Mouse (Mus musculus) right cerebral cortex, postnatal 10 days (tissue): ENCODE measurements around the gene Lmtk2.

ENCODE experiments used
- DNase-seq, 2 experiments: peaks; one replicate each; pipeline ENCODE4 v3.0.0; 2021; ENCODE audit warnings: low spot score in 2 of 2

Lmtk2 gene

GRCm38 (mm10) chr5:144100149-144100935 lies at the start of gene Lmtk2:
Gene Lmtk2 (plus strand): TSS chr5:144100436.
- DNase-seq = peak; percentile 98

DNA sequence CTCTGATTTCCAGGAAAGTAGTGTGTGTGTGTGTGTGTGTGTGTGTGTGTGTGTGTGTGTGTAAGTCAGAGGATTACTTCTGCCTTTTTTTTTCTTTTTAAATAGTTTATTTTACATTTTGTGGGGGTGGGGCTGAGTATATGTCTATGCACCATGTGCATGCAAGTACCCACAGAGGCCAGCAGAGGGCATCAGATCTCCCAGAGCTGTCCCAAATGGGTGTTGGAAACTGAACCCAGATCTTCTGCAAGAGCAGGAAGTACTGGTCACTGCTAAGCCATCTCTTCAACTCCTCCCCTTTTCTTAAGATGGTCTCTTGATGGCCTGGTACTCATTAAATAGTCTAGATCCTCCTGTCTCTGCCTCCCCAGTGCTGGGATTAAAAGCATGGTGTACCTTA lies 49.0 kb upstream of the Lmtk2 start:
- no peak for DNase-seq

GRCm38 (mm10) chr5:144053450-144053849 lies 46.8 kb upstream of the Lmtk2 start:
- DNase-seq = peak in 1 of 2 experiments; percentile 54

DNA sequence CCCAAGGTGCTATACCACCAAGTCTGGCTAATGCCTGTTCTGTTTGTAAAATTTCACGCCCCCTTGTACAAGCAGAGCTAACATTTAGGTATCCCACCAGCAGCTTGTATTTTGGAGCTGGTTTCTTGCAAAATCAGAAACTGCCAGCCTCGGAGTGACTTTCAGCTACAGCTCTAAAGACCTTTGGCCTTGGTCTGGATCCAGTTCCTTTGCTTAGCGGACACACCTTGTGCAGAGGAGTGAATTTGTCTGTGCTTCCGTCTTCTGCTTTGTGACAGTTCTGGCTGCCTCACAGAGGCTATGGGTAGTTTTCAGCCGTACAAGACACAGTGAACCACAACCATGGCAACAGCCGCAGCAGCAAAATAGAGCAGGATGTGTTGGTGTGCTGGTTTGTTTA lies 45.9 kb upstream of the Lmtk2 start:
- no peak for DNase-seq

DNA sequence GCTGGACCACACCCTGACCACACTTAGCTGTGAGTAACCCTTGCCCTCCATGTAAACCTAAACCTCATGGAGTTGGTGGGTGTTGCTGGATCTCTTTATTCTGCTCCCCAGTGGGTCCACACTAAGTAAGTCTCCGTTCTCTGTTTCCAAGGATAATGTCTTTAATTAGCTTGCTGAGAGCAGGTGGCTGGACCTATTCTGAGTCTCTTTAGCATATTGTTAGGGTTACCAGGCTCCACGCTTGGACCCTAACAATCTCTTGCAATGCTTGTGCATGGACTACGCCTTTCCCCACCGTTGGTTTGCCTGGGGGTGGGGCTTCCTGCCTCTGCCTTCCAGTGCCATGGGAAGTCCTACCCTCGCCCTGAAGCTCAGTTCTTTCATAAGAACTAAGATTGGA lies 36.1 kb upstream of the Lmtk2 start:
- peak; percentile 44 to 58 for DNase-seq

GRCm38 (mm10) chr5:144066036-144066435 lies 34.2 kb upstream of the Lmtk2 start:
- DNase-seq = no peak

DNA sequence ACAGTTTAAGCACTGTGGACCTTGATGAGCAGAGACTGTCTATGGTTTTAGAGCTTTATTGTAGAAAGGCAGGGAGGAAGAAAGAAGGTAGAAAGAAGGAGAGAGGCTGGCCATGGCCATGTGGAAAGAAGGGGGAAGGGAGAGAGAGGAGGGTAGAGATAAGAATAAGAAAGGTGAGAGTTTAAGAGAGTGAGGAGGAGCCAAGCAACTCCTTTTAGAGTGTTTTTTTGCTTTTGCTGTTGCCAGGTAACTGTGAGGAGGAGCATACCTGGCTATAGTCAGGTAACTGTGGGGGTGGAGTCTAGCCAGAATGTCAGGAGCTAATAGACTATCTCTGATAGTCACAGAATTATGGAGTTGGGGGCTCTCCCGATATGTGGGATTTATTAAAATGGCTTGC lies 30.2 kb upstream of the Lmtk2 start:
- no peak for DNase-seq

- DNase-seq = no peak
These were observed 29.0 kb upstream of the Lmtk2 start for GRCm38 (mm10) chr5:144071249-144071648.

GRCm38 (mm10) chr5:144077541-144077940 lies 22.7 kb upstream of the Lmtk2 start:
- DNase-seq = peak; percentile 39 to 57

- no peak for DNase-seq
These were observed 19.4 kb upstream of the Lmtk2 start for GRCm38 (mm10) chr5:144080886-144081285.

GRCm38 (mm10) chr5:144082006-144082405 lies 18.2 kb upstream of the Lmtk2 start:
- DNase-seq = peak; percentile 35 to 62

GRCm38 (mm10) chr5:144083521-144083920 lies 16.7 kb upstream of the Lmtk2 start:
- no peak for DNase-seq

- no peak for DNase-seq
These were observed 16.0 kb upstream of the Lmtk2 start for GRCm38 (mm10) chr5:144084271-144084670.

DNA sequence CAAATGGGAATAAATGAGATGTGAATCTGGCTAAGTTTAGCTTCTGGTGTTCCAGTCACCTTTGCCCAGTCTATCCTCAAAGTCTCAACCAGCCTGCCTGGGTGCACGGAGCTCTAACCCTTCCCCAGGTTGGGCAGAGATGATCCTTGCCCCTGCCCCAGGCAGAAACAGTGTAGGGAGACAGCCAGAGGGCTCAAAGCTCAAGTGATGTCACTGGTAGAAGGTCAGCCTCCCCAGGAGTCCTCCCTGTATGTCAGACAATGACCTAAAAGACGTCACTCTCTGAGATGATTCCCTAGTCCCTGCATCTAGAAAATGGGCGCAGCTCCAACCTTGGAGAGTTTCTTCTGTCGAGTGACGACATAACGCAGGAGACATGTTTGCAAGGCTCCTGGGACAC lies 14.5 kb upstream of the Lmtk2 start:
- DNase-seq = no peak

DNA sequence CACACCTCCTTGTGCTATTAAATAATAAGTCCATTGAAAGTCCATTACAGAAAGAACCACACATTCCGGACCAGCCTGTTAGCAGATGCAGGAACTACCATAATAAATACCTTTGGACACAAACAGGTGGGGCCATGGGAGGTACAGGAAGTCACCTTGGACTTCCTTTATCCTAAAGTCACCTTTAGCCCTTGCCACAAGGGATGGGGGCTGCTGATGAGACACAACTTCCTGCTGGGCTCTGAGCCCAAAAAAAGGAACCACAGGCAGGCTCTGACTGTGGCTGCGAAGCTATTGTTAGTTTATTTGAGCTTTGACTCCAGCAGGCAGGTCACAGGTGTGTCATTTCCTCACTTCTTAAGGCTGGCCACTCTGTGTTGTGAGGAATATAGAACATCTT lies 13.7 kb upstream of the Lmtk2 start:
- no peak for DNase-seq

- no peak for DNase-seq
These were observed 11.9 kb upstream of the Lmtk2 start for GRCm38 (mm10) chr5:144088354-144088753.

DNA sequence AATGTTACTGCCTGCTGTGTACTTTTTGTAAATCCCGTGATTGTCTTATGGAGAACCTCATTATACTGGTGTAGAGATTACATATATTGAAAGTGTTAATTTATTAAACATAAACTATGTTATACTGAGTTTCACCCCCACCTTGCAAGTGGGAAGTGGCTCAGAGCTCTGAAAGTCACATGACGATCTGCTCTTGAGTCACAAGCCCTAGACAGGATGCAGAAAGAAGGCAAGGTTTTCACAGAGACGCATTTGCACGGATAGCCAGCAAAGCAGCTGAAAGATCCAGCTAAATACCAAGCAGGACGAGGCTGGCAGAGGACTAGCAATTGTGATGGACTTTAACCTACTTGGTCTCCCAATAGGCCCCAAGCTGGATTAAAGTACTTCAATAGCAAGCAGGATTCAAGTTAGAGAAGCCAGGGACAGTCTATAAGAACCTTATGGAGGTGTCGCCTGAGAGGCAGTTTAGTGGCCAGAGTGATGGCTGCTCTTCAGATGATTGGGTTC lies 4.7 kb upstream of the Lmtk2 start:
- no peak for DNase-seq

DNA sequence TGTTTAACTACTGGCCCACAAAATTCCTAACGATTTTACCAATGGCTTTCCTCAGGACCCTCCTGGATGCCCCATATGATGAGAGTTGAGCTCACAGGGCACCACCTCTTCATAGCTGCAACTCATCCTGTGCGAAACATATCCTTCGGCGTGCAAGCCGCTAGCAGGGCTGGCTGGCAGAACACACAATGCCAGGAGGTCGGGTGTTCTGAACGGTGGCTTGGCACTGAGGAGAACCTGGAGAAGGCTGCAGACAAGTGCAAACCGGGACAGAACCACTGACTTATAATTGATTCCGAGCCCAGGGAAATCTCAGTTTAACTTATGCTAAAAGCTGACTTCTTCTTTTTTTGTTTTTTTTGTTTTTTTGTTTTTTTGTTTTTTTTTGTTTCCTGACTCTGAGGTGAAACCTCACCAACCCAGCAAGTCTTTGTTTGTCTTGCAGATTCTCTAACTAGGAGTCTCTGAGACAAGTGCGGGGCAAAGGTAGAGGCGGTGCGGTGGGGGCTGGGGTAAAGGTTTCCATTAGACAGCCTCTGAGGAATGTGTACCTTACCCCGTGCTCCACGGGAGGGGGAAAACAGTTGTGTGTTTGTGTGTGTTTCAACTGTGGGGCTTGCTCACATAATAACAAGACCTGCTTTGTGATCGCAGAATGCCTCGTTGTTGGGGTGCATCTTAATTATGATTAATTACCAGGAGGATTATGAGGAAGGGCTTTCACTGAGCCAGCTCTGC lies 2.2 kb upstream of the Lmtk2 start:
- no peak for DNase-seq

GRCm38 (mm10) chr5:144098640-144098929 lies 1.7 kb upstream of the Lmtk2 start:
- DNase-seq = no peak

- DNase-seq = no peak
These were observed 712 bp downstream of the Lmtk2 start for GRCm38 (mm10) chr5:144100948-144101347.

DNA sequence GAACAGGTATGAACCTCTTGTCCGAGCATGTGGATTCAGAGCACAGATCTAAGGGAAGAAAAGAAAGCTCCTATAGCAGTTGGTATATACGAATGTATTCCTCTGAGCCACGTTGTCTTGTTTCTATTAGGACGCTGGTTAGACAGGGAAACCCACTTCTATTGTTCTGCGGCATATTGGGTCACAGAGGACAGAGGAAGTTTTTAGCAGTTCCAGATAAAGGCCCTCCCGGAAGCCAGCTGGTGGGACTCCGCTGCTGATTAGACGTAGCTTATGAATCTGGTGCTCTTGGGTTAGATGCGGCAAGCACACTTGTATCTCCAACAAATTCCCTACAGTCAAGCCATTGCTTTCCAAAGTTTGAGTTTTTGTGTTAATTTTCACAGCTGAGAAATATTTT lies 4.8 kb downstream of the Lmtk2 start:
- DNase-seq = no peak

DNA sequence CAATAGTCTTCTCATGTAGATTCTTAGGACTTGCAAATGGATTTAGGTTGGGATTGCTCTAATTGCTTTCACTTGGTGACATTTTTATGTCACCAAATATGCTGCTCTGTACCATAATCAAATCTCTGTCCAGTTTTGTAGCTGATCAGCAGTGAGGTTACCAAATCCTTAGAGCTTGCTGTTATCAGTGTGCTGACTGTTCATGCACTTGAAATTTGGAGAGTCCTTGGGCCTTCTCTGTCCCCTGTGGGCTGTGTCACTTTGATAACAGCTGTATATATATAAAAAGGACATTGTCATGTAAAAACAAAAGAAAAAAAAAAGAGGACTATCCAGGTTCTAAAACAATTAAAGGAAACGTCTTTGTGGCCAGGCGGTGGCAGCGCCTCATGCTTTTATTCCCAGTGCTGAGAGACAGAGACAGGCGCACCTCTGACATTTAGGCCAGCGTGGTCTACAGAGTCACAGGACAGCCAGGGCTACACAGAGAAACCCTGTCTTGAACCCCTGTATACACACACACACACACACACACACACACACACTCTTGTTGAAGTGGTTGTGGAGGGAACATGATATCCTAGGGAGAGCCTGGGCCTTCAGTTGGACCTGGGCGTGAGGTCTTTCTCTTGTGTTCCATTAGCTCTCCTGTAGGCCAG lies 5.4 kb downstream of the Lmtk2 start:
- no peak for DNase-seq

- no peak for DNase-seq
These were observed 5.9 kb downstream of the Lmtk2 start for GRCm38 (mm10) chr5:144106130-144106510.
